Mouse (Mus musculus): ENCODE results near the gene Prkce. TPM values are rescaled to one million over a fixed set of nuclear protein-coding genes. Genes with fewer than 3 reads are reported as not detected.

The Prkce gene
- total RNA-seq, 2 experiments from 2014 or later, result 21.2 to 25.2 TPM

GRCm38 (mm10) chr17:86383699-86384572, 216.4 kb downstream of the Prkce start:
- no peak for DNase-seq
- intact Hi-C loops (cut with DNase I), result no loop called here

DNA sequence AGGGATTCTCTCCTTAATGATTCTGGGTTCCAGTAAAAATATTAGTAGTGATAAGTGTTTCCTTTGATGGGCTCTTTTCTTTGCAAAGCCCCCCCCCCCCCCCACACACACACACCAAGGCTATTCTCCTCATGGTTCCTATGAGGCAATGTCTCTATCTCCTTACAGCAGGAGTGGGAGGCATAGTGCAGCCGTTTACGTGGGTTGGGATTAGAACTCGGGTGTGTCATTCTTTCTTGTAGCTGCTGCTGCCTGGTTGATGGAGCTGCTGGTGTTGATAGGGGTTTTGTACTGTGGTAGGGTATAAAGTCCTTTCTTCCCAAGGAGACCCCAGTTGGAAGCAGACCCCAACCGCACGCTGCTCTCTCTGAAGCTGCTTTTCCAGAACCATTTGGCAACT, 224.9 kb downstream of the Prkce start:
- no peak for DNase-seq
- intact Hi-C loops (cut with DNase I), result no loop called here

GRCm38 (mm10) chr17:86393191-86393590, 225.6 kb downstream of the Prkce start:
- no peak for DNase-seq
- intact Hi-C loops (cut with DNase I), result no loop called here

- intact Hi-C loops (cut with DNase I), result no loop called here
These were observed 229.5 kb downstream of the Prkce start for GRCm38 (mm10) chr17:86397097-86397496.

DNA sequence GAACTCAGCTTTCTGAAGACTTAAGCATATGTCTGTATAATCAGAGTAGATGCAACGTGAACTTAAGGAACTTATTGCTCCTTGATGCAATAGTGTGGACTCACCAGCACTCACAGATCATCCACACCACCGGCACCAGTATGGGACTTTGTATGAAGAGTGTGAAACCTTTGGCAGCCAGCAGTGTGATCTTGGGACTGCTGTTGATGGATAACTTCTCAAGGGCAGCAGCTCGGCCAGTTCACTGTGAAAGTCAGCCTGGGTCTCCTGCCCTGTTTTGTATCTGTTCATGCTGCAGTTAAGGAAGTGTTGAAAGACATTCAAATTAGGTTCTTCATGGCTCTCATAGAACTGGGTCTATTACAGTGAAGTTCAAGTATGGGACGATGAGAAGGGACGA, 230.1 kb downstream of the Prkce start:
- intact Hi-C loops (cut with DNase I), result no loop called here
- no peak for DNase-seq

More at GRCm38 (mm10) chr17:86397097-86397496, 229.5 kb downstream of the Prkce start:
- DNase-seq, result no peak

DNA sequence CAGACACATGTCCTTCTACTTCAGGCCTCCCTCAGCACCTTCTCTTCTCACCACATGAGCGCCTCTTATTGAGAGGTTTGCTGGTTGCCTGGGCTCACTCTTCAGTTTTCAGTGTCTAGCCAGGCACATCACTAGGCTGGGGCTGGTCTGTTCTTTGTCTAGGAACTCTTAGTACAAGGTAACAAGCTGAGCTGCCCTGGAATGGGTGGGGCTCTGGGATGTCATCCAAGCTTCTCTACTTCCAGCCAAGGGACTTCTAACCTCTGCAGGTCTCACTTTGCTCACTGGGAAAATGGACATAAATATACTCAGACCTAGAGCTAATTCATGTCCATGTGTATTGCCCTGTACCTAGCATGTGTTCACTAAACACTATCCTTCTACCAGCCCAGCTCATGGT, 230.6 kb downstream of the Prkce start:
- intact Hi-C loops (cut with DNase I), result no loop called here
- no peak for DNase-seq

DNA sequence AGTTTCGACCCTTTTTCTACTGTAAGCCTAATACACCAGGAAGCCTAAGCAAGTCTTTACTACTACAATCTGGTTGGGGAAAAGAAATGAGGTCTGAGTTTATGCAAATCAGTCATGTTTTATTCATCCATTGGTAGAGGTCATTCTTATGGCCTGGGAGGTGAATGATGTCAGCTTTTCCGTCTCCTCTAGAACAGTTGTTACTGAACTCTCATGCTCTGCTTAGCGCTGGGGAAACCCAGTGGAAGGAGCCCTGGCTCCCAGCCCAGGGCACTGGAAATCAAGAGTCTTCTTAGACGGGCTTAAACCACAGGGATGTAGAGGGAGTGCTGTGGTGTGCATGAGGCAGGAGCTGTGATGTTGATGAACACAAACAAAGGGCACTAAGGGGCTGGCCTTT, 232.4 kb downstream of the Prkce start:
- peak in 1 of 2 experiments; percentile 37 for DNase-seq
- intact Hi-C loops (cut with DNase I), result no loop called here

GRCm38 (mm10) chr17:86404795-86405501, 237.4 kb downstream of the Prkce start:
- DNase-seq, result no peak
- intact Hi-C loops (cut with DNase I), result no loop called here

DNA sequence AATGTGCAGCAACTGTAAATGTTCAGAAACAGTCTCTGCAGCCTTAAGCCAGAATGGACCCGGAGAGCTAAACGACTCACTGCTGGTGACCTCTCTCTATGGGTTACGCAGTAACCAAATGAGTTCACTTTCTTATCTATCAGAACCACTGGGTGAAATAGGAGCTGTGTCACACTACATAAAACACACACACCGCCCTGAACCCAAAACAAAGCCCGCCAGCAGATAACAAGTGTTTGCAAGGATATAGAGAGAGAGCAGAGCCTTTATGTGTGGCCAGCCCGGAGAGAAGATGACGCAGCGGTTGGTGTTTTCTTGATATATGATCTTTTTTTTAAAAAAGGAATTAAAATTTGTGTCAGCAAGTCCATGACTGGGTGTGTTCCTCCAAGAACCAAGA, 238.1 kb downstream of the Prkce start:
- intact Hi-C loops (cut with DNase I), result no loop called here
- no peak for DNase-seq

- intact Hi-C loops (cut with DNase I), result no loop called here
- no peak for DNase-seq
These were observed 240.5 kb downstream of the Prkce start for GRCm38 (mm10) chr17:86407921-86408613.

- DNase-seq, result no peak
- intact Hi-C loops (cut with DNase I), result no loop called here
These were observed 241.0 kb downstream of the Prkce start for GRCm38 (mm10) chr17:86408614-86409006.

DNA sequence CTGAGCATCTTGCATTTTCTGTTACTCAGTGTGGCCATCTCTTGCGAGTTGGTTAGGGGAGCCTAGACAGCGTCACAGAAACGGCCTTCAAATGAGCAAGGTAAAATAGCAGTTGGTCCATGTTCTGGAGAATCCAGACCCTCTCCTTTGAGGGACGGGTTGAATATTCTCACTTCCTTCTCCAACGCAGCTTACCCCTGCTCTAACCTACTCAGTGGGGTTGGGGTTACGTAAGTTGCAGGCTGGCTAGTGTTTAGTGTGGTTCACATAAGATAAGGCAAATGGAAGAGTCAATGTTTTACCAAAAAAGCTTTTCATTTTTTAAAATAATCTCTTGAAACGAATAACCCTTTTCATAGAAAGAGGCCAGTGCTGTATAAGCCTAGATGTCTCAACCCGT, 241.9 kb downstream of the Prkce start:
- DNase-seq, result no peak
- intact Hi-C loops (cut with DNase I), result no loop called here

GRCm38 (mm10) chr17:86410496-86410895, 242.9 kb downstream of the Prkce start:
- intact Hi-C loops (cut with DNase I), result no loop called here
- no peak for DNase-seq

GRCm38 (mm10) chr17:86412141-86412540, 244.6 kb downstream of the Prkce start:
- intact Hi-C loops (cut with DNase I), result no loop called here

GRCm38 (mm10) chr17:86414608-86415007, 247.0 kb downstream of the Prkce start:
- DNase-seq, result no peak
- intact Hi-C loops (cut with DNase I), result no loop called here

More at GRCm38 (mm10) chr17:86412141-86412540, 244.6 kb downstream of the Prkce start:
- peak; percentile 34 to 47 for DNase-seq

DNA sequence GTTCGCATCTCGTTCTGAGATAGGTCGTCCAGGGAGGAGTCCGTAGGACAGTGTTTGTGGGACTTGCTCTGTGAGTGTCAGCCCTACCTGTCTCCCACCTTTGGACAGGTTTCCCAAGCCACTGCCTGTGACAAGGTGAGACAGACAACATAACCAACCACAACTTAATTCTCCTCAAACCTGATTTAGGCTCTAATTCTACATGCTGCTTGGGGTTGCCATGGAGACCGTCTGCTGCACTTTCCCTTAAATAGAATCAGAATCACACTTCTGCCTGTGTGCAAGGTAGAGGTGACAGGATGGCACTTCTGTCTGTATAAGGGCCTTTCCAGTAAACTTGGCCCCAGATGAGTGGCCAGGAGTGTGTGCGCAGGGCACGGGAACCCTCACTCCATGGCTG, 248.4 kb downstream of the Prkce start:
- no peak for DNase-seq
- intact Hi-C loops (cut with DNase I), result no loop called here

- DNase-seq, result no peak
- intact Hi-C loops (cut with DNase I), result no loop called here
These were observed 250.7 kb downstream of the Prkce start for GRCm38 (mm10) chr17:86418334-86418733.

- DNase-seq, result no peak
- intact Hi-C loops (cut with DNase I), result no loop called here
These were observed 251.6 kb downstream of the Prkce start for GRCm38 (mm10) chr17:86419199-86419598.

GRCm38 (mm10) chr17:86420646-86421338, 253.2 kb downstream of the Prkce start:
- DNase-seq, result no peak
- intact Hi-C loops (cut with DNase I), result no loop called here

- no peak for DNase-seq
- intact Hi-C loops (cut with DNase I), result no loop called here
These were observed 254.4 kb downstream of the Prkce start for GRCm38 (mm10) chr17:86422023-86422422.

GRCm38 (mm10) chr17:86429877-86430276, 262.3 kb downstream of the Prkce start:
- no peak for DNase-seq
- intact Hi-C loops (cut with DNase I), result loop anchor here (5.0 kb wide), 1 partner anchor 63 kb away; no protein-coding TSS in a partner anchor
